Mouse (Mus musculus): ENCODE measurements around the gene Colgalt1. TPM values are rescaled to one million over a fixed set of nuclear protein-coding genes. Genes with fewer than 3 reads are reported as not detected.

Colgalt1 gene
- polyA plus RNA-seq, 1 experiment from 2014 or later, result 65.9 TPM

DNA sequence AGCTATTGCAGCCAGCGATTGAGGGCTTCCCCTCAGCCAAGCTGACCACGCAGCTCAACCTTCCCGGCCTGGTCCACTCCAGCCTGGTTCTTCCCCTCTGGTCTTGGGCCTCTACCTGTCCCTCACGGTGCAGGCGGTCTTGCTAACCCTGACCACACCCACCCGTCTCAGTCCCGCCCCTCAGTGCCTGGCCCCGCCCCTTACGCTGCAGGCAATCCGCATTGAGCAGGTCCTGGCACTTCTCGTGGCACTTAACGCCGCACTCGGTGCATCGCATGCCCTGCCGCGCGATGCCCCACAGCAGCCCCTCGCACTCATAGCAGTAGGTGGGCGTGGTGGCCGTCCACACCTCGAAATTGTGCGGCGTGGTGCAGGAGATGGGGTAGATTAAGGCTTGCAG lies 43.8 kb downstream of the Colgalt1 start:
- no peak for ATAC-seq (ENCODE audit: insufficient number of reproducible peaks, insufficient read depth, low FRiP score, low TSS enrichment, low read depth)
- Histone ChIP-seq H3K9ac (replicated peaks) (0 out of 2 replicates have a peak overlapping the region, but pooled peaks have one; percentile 23), H3K4me1 (replicated peaks) (peaks cover 4% of the 10 kb centered on the region), H3K4me2 (peak overlapping the region; percentile 44), H3K36me3 (no peaks in the 10 kb centered on the region), H3K27me3 (peaks cover 86% of the 10 kb centered on the region), H3K4me3 (replicated peaks) (peak overlapping the region; percentile 27; the same call in 1 of the 2 replicates), H3K9me3 (no peaks in the 10 kb centered on the region), H3K27ac (no peak overlapping the region)
- WGBS, result 1% methylated on average over 24 of the region's 24 CpGs

DNA sequence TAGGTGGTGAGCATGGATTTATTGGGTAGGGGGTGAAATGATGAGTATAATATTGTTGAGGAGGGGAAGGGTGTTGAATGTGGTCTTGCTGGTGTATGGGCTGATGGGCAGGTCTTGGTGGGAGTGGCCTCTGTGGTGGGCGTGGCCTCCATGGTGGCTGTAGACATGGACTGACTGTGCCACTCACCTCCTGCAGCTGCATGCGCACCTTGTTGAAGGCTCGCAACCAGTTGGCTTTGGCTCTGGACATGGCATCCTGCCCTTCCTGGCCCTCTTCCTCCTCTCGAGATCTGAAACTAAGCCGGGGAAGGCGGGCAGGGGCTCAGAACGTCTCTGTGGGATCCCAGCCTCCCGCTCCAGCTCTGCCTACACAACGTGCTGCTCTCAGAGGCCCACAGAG lies 47.0 kb downstream of the Colgalt1 start:
- Histone ChIP-seq H3K9ac (replicated peaks) (no peak overlapping the region), H3K9me3 (no peaks in the 10 kb centered on the region), H3K4me2 (no peak overlapping the region), H3K27me3 (peaks cover 97% of the 10 kb centered on the region), H3K4me1 (replicated peaks) (peaks cover 4% of the 10 kb centered on the region), H3K36me3 (no peaks in the 10 kb centered on the region), H3K4me3 (replicated peaks) (no peak overlapping the region), H3K27ac (no peak overlapping the region)
- ATAC-seq (ENCODE audit: insufficient number of reproducible peaks, insufficient read depth, low FRiP score, low TSS enrichment, low read depth), result no peak
- 31% methylated on average over 9 of the region's 9 CpGs for WGBS

DNA sequence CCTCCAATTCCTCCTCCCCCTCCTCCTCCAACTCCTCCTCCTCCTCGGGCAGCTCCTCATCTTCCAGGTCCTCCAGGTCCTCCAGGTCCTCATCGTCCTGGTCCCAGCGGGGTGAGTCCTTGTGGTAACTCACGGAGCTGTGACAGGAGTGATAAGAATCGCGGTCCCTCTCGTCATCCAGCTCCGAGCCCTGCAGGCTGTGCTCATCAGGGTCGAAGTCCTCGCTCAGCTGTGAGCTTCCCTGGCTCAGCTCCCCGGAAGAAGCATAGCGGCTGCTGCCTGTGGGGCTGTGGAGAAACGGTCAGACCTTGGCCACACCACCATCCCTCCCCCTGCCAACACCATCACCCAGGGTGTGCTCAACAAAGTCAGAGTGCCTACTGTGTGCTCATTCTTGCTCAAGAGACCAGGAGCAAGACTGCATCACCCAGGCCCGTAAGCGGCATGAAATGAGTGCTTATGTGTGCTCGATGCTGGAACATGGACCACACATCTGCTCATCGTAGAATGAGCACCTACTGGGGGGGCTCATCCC lies 47.8 kb downstream of the Colgalt1 start:
- no peak for ATAC-seq (ENCODE audit: insufficient number of reproducible peaks, insufficient read depth, low FRiP score, low TSS enrichment, low read depth)
- H3K36me3 ChIP-seq, result no peaks in the 10 kb centered on the region
- H3K4me3 ChIP-seq (replicated peaks), result no peak overlapping the region
- no peak overlapping the region for H3K27ac ChIP-seq
- H3K4me2 ChIP-seq, result no peak overlapping the region
- no peak overlapping the region for H3K9ac ChIP-seq (replicated peaks)
- 32% methylated on average over 17 of the region's 17 CpGs for WGBS
- H3K4me1 ChIP-seq (replicated peaks), result peaks cover 4% of the 10 kb centered on the region
- no peaks in the 10 kb centered on the region for H3K9me3 ChIP-seq
- peaks cover 97% of the 10 kb centered on the region for H3K27me3 ChIP-seq

DNA sequence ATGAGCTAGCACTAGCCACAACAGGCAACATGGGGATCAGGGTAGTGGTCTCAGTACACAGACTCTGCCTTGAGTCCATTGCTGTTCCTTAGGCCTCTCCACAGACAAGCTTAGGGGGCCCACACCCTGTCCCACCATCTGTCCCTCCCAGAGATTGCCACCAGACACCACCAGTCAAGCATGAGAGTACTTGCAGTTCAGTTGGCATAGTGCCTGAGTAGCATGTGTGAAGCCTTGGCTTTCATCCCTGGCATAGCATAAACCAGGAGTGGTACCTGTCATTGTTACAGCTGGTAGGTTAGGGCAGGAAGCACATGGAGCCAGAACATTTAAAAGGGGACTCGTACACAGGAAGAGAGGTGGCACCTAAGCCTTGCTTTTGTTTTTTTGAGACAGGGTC lies 49.0 kb downstream of the Colgalt1 start:
- Histone ChIP-seq H3K27me3 (peaks cover 97% of the 10 kb centered on the region), H3K9me3 (no peaks in the 10 kb centered on the region), H3K4me2 (no peak overlapping the region), H3K4me3 (replicated peaks) (no peak overlapping the region), H3K36me3 (no peaks in the 10 kb centered on the region), H3K4me1 (replicated peaks) (peaks cover under 1% of the 10 kb centered on the region), H3K9ac (replicated peaks) (no peak overlapping the region), H3K27ac (no peak overlapping the region)
- 61% methylated on average over 1 of the region's 1 CpGs for WGBS
- ATAC-seq (ENCODE audit: insufficient number of reproducible peaks, insufficient read depth, low FRiP score, low TSS enrichment, low read depth), result no peak

DNA sequence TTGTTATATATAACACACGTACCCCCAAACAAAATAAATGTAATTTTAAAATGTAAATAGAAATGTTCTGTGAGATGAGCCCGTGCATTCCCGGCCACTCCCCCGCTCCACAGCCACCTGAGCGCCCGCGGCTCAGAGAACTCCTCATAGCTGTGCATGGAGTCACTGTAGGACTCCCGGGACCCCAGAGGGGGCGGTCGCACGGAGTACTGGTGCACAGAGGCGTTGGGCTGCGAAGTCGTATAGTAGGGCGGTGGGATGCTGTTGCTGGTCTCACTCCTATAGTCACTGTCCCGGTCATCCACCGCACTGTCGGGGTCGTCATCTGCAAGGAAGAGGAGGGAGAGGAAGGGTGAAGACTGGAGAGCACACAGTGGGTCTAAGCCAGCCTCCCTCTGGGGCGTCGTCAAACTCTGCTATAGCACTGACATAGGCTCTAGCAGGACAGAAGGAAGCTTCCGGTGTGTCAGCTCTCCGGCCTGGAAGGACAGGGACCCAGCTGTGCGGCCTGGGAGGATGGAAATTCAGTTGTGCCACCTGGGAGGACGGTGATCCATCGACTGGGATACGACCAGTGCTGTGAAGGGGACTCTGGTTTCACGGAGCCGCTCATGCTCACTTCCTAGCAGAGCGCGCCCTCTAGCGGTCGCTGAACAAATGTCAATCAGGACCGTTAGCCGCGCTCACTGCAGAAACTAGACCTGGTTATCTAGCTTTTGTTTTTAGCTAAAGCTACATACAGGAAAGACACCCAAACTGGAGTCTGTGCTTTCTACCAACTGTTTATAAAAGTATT lies 49.7 kb downstream of the Colgalt1 start:
- ATAC-seq (ENCODE audit: insufficient number of reproducible peaks, insufficient read depth, low FRiP score, low TSS enrichment, low read depth), result peak; percentile 39; the same call in 1 of the 2 replicates
- Histone ChIP-seq H3K9ac (replicated peaks) (no peak overlapping the region), H3K9me3 (no peaks in the 10 kb centered on the region), H3K27me3 (peaks cover 97% of the 10 kb centered on the region), H3K27ac (no peak overlapping the region), H3K4me2 (peak overlapping the region; percentile 22; the same call in 1 of the 2 replicates), H3K4me3 (replicated peaks) (no peak overlapping the region), H3K4me1 (replicated peaks) (no peaks in the 10 kb centered on the region), H3K36me3 (no peaks in the 10 kb centered on the region)
- 8% methylated on average over 36 of the region's 36 CpGs for WGBS

DNA sequence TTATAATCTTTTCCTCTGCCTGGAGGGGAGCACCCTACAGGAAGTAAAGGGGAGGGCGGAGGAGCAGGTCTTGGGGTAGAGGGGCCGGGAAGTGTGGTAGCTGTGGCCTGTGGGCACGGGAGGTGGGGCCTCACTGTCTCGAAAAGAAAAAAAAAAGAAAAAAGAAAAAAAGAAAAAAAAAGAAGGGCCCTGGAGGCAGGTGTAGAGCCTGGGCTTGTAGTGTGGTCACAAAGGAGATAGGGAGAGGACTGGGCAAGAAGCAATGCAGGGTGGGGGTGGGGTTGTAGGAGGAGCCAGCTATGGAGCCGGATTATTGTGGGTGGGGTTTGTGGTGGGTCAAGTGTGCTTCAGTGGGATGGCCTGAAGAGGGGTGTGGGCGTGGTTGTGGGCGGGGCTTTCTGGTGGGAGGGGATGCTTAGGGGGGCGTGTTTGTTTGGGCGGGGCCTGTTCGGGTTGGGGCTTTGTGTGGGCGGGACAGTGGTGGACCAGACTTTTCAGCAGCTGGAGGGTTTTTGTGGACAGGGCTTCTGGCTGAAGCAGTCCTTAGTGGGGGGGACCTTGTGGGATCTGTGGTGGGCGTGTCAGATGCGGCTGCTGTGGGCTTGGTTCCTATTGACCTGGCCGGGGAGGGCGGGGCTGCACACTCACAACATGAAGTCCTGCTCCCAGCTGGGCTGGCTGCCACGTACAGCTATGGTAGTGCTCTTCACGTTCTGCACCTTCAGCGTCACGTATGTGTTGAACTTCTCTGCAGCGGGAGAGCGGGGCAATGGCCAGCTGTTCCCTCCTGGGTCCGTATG lies 54.7 kb downstream of the Colgalt1 start:
- WGBS, result 4% methylated on average over 22 of the region's 22 CpGs
- H3K9ac ChIP-seq (replicated peaks), result no peak overlapping the region
- peaks cover 27% of the 10 kb centered on the region for H3K4me1 ChIP-seq (replicated peaks)
- no peak overlapping the region for H3K27ac ChIP-seq
- no peaks in the 10 kb centered on the region for H3K9me3 ChIP-seq
- peaks cover 95% of the 10 kb centered on the region for H3K27me3 ChIP-seq
- H3K4me2 ChIP-seq, result peak overlapping the region; percentile 44
- H3K4me3 ChIP-seq (replicated peaks), result peak overlapping the region; percentile 16
- no peak; the same call in 1 of the 2 replicates for ATAC-seq (ENCODE audit: insufficient number of reproducible peaks, insufficient read depth, low FRiP score, low TSS enrichment, low read depth)
- no peaks in the 10 kb centered on the region for H3K36me3 ChIP-seq

DNA sequence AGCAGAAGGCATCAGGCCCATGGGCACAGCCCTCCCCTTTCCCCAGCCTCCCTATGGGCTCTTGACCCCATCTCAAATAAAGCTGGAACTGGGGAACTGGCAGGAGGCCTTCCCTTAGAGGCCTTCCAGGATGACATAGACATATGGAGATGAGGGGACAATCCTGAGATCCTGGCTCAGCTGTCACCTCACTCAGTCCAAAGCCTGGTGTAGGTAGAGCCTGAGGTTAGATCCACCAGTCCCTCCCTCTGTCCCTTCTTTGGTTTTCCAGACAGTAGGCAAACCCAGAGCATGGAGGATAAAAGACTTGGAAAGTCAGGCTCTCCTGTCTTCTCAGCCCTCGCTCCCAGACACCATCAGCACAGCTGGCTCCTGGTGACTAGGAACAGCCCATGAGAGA lies 56.1 kb downstream of the Colgalt1 start:
- peaks cover 94% of the 10 kb centered on the region for H3K27me3 ChIP-seq

DNA sequence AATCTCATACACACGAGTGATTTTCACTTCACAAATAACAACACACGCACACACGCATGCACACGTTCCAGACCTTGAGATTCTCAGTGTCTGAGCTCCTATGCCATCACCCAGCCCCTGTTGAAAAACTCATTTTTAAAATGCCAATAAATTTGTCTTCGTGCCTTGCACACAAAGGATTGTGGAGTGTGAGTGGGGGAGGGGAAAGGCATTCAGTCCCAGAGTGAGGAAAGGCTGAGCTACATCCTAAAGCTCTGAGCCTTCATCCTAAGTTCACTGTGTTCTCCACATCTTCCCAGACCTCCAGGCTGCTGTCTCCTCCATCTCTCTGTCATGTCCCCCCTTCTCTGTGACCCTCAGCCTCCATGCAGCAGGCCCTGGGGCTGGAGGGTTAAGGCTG lies 56.5 kb downstream of the Colgalt1 start:
- 54% methylated on average over 5 of the region's 5 CpGs for WGBS
- Histone ChIP-seq H3K4me2 (no peak overlapping the region), H3K27me3 (peaks cover 92% of the 10 kb centered on the region), H3K9ac (replicated peaks) (no peak overlapping the region; the same call in 1 of the 2 replicates), H3K9me3 (no peaks in the 10 kb centered on the region), H3K4me1 (replicated peaks) (peaks cover 42% of the 10 kb centered on the region), H3K36me3 (no peaks in the 10 kb centered on the region), H3K4me3 (replicated peaks) (no peak overlapping the region), H3K27ac (peak overlapping the region; percentile 31; the same call in 1 of the 2 replicates)
- no peak for ATAC-seq (ENCODE audit: insufficient number of reproducible peaks, insufficient read depth, low FRiP score, low TSS enrichment, low read depth)

More for the DNA sequence above, 56.1 kb downstream of the Colgalt1 start:
- Histone ChIP-seq H3K4me1 (replicated peaks) (peaks cover 39% of the 10 kb centered on the region), H3K9ac (replicated peaks) (no peak overlapping the region), H3K36me3 (no peaks in the 10 kb centered on the region), H3K27ac (no peak overlapping the region), H3K4me3 (replicated peaks) (no peak overlapping the region), H3K4me2 (no peak overlapping the region), H3K9me3 (no peaks in the 10 kb centered on the region)
- ATAC-seq (ENCODE audit: insufficient number of reproducible peaks, insufficient read depth, low FRiP score, low TSS enrichment, low read depth), result no peak
- 18% methylated on average over 1 of the region's 1 CpGs for WGBS

DNA sequence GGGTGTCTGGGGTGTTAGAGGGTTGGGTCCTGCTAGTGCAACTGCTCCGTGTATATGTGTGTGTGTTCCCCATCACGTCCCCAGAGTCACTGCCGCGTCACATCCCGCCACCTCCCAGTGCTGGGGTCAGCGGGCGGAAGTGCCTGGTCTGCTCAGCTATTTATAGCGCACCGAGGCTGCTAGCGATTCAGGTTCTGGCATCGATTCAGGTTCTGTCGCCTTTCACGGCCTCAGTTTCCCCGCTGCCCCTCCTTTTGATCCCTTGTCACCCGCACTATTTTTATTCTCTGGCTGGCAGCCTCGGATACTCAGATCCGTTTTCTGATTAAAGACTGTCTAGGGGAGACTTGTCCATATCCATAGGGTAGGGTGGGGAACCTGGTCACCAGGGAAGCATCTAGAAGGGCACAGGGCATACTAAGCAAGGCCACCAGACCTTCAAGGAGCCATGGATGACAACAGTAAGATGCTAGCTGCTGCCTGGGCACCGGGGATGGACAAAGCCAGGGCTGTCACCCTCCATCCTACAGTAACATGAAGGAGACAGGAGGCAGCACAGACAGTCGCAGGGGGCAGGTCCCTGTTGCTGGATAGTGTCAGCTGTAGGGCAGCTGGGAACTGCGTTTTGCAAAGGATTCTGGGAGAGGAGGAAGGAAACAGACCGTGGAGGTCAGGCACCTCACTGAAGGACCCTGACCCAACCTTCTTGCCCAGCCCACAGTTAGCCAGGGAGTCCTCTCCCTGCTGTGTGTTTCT lies 57.6 kb downstream of the Colgalt1 start:
- peak overlapping the region; percentile 40 for H3K4me2 ChIP-seq
- no peaks in the 10 kb centered on the region for H3K9me3 ChIP-seq
- H3K4me3 ChIP-seq (replicated peaks), result 0 out of 2 replicates have a peak overlapping the region, but pooled peaks have one; percentile 12
- H3K27me3 ChIP-seq, result peaks cover 90% of the 10 kb centered on the region
- 2% methylated on average over 21 of the region's 21 CpGs for WGBS
- ATAC-seq (ENCODE audit: insufficient number of reproducible peaks, insufficient read depth, low FRiP score, low TSS enrichment, low read depth), result no peak
- no peaks in the 10 kb centered on the region for H3K36me3 ChIP-seq
- H3K27ac ChIP-seq, result no peak overlapping the region
- H3K9ac ChIP-seq (replicated peaks), result no peak overlapping the region
- peaks cover 42% of the 10 kb centered on the region for H3K4me1 ChIP-seq (replicated peaks)

DNA sequence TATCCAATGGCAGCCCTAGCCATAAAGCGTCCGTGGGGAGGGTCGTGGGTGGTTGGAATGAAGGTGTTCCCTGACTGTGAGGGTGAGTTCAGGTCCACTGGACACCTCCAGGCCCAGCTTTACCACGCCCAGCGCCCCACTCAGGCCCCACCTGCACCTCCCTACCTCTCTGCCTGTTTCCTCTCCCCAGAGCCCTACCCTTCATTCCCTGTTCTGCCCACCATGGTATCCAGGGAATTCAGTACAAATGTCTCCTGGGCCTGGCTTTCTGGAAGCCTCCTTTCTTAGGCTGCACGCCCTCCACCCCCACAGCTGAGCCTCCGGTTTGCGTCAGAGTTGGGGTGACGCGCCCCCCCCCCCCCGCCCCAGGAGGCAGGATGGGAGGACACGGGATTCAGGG lies 59.4 kb downstream of the Colgalt1 start:
- Histone ChIP-seq H3K27me3 (peaks cover 79% of the 10 kb centered on the region), H3K27ac (no peak overlapping the region), H3K36me3 (no peaks in the 10 kb centered on the region), H3K4me1 (replicated peaks) (peaks cover 42% of the 10 kb centered on the region), H3K4me2 (peak overlapping the region; percentile 92), H3K9ac (replicated peaks) (no peak overlapping the region), H3K4me3 (replicated peaks) (peak overlapping the region; percentile 44), H3K9me3 (no peaks in the 10 kb centered on the region)
- no peak for ATAC-seq (ENCODE audit: insufficient number of reproducible peaks, insufficient read depth, low FRiP score, low TSS enrichment, low read depth)
- WGBS, result 7% methylated on average over 11 of the region's 12 CpGs
